Mouse (Mus musculus) Patski (cell line): ENCODE results near the gene Samd9l. TPM values are rescaled to one million over a fixed set of nuclear protein-coding genes. Genes with fewer than 3 reads are reported as not detected.
"Not testable (repeated sequence)": the region's sequence is repeated elsewhere in the genome, so short reads cannot be mapped to it uniquely, and the experiment has no call there.

Experiments used
- ATAC-seq: fragments of 100-300 bp; one replicate; pipeline ENCODE4 v1.8.0; 2021
- CTCF ChIA-PET: fragments of 350-600 bp; sonication (Branson Sonifier 250); formaldehyde crosslinking; loops from one replicate; lab custom pipeline; 2022; ENCODE audit warnings: inconsistent platforms; lab: Charles Lee
- POLR2A ChIA-PET: fragments of 350-600 bp; sonication (Branson Sonifier 250); formaldehyde crosslinking; loops from one replicate; lab custom pipeline; 2022; ENCODE audit warnings: antibody characterized with exemption, inconsistent platforms; lab: Charles Lee
- DNase-seq: peaks from one replicate; pipeline ENCODE4 v3.0.0-alpha.2; 2011; ENCODE audit warnings: low read depth, low spot score
- H3K27me3 ChIP-seq: fragments of 371-371 bp; one replicate; pipeline ENCODE4 v1.5.1; 2021
- CTCF ChIP-seq: fragments of 100-300 bp; IDR thresholded peaks from one replicate; pipeline ENCODE4 v1.5.1; 2021
- in situ Hi-C: fragments of 300-500 bp; cut with MboI; formaldehyde crosslinking; loops from 3 replicates; pipeline ENCODE4 v1.11.1; 2018; ENCODE audit warnings: low pct_unique_long_range_greater_than_20kb, mixed read lengths
- polyA plus RNA-seq: library from polyadenylated mRNA; unstranded; gene quantifications from one replicate; pipeline ENCODE4 v1.2.3, GENCODE M21; 2021

Samd9l gene
- 18.7 TPM for polyA plus RNA-seq

DNA sequence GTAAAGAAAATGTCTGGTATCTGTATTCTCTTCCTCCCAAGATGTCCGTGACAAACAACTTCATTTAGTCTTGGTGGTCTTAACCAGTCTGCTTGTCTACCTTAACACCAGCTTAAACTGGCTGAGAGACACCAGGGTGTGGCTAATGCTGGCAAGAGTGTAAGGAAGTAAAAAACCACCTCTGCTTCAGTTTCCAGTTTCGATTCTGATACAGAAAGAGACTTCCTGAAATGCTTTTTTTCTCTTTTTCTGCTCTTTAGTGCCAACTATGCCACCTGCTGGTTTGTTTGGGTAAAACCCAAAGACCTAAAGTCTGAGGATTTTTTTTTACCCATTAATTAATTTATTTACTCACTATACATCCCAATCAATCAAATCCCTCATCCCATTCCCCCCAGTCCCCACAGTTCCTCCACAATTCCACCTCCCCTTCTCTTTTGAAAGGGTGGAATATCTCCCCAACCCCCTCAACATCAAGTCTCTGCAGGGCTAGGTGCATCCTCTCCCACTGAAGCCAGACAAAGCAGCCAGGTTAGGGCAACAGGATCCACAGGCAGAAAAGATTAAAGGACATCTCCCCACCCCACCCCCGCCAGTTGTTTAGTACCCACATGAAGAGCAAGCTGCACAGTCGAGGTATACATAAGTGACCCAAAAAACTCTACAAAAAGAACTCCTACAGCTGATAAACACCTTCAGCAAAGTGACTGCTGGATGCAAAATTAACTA lies at the start of gene Samd9l:
Gene Samd9l, minus strand, starts transcription at position 233 of the 729 bp plus-strand sequence.
- POLR2A ChIA-PET, H3K27me3 ChIP-seq: not testable (repeated sequence)
- CTCF ChIA-PET, result interaction anchor here (2.1 kb wide), 1 partner anchor 48 kb away, joined by 6 read pairs; no protein-coding TSS in a partner anchor
- in situ Hi-C loops, result loop anchor here (10.0 kb wide), 1 partner anchor 45 kb away; no protein-coding TSS in a partner anchor
- DNase-seq, result peak; percentile 33
- peak; percentile 86 for ATAC-seq

DNA sequence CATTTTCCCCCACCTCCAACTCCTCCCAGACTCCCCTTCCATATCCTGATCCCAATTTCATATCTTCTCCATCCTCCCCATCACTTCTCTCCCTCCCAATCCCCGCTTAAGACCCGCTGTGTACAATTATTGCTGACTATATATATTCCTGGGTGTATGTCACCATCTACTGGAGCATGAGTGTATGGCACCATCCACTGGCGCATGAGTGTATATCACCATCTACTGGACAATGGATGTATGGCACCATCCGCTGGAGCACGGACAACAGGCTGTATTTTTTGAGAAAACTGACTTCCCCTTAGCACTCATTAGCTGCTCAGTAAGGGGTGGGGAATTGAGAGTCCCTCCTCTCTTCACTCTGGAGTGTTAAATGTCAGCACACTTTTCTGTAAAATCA lies 48.0 kb upstream of the Samd9l start:
- CTCF ChIA-PET, result interaction anchor here (0.6 to 1.8 kb wide), 7 partner anchors 9 to 264 kb away, joined by 3 to 10 read pairs (median 4); partner anchors contain the start of gene Samd9l
- TF ChIP-seq CTCF, result peak; percentile 97
- in situ Hi-C loops, result loop anchor here (25.0 kb wide), 1 partner anchor 260 kb away; no protein-coding TSS in a partner anchor
- DNase-seq (peak; percentile 15), ATAC-seq (peak; percentile 57)
- H3K27me3 ChIP-seq, result peaks cover 1% of the 10 kb centered on the region
- POLR2A ChIA-PET, result no interaction called here

DNA sequence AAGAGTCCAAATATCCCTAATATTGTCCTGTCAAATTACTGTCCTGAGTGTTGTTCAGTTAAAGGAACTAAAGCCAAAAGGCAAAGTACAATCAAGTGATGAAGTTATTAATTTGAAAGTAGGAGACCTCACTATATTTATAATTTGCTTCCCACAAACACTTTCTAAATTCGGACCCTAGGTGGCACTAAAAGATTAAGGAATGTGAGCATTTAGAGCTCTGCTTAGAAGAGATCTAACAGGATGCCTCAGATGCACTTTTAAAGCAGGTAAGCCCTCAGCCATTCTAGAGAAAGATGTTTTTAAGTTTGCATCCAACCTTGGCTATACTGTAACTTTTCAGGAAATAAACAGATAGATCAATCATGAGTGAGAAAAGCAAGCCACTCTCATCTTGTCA lies 44.5 kb upstream of the Samd9l start:
- ChIA-PET CTCF (interaction anchor here (1.3 kb wide), 1 partner anchor 8 kb away, joined by 5 read pairs; no protein-coding TSS in a partner anchor), POLR2A (no interaction called here)
- ATAC-seq, result peak; percentile 31
- peak; percentile 47 for TF ChIP-seq CTCF
- H3K27me3 ChIP-seq, result no peaks in the 10 kb centered on the region
- DNase-seq, result no peak
- in situ Hi-C loops, result loop anchor here (25.0 kb wide), 1 partner anchor 257 kb away; no protein-coding TSS in a partner anchor

DNA sequence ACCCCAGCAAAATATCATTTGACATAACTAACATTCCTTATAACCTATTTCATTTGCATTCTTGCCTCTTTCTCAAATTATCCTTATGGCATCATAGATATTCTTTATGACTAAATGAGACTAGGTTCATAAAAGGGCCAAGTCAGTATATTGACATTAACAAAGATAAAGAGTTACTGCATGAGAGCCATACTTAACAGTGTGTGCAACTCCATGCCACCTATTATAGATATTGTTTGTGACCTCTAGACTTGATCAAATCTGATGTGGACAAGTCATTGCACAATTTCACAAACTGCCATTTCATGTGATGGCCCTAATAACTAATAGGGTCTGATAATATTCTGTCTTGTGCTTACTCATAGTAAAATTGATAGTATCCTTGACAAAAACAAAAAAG lies 36.7 kb upstream of the Samd9l start:
- POLR2A ChIA-PET, result no interaction called here
- DNase-seq (no peak), ATAC-seq (no peak)
- no peak for TF ChIP-seq CTCF
- CTCF ChIA-PET, result interaction anchor here (0.9 to 2.3 kb wide), 2 partner anchors 8 to 11 kb away, joined by 5 to 10 read pairs; no protein-coding TSS in a partner anchor
- in situ Hi-C loops, result loop anchor here (25.0 kb wide), 1 partner anchor 249 kb away; no protein-coding TSS in a partner anchor
- H3K27me3 ChIP-seq, result no peaks in the 10 kb centered on the region

DNA sequence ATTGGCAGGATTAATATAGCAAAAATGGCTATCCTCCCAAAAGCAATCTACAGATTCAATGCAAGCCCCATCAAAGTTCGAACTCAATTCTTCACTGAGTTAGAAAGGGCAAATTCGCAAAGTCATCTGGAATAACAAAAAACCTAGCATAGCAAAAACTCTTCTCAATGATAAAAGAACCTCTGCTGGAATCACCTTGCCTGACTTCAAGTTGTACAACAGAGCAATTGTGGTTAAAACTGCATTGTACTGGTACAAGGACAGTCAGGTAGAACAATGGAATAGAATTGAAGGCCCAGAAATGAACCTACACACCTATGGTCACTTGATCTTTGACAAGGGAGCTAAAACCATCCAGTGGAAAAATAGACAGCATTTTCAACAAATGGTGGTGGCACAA lies 31.6 kb upstream of the Samd9l start:
- in situ Hi-C loops, result loop anchor here (25.0 kb wide), 1 partner anchor 244 kb away; no protein-coding TSS in a partner anchor
- CTCF ChIA-PET, DNase-seq, H3K27me3 ChIP-seq, ATAC-seq, POLR2A ChIA-PET: not testable (repeated sequence)

DNA sequence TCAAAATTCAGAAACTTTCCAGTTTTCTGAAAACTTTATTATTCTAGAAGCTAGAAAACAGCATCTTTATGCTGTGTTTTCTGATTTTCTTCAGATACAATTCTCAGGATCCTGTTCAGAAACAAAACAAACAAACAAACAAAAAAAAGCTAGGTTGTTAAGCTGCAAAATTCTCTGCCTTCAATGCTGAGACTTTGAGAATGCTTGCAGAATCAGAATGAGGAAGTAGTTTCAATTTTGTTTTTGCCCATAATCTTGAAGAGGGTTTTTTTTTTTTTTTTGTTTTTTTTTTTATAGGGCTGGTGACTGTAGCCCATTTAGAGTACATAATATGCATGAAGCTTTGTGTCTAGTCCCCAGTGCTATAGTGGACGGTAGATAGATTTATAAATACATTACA lies 27.7 kb upstream of the Samd9l start:
- no peak for TF ChIP-seq CTCF
- DNase-seq (no peak), ATAC-seq (no peak)
- ChIA-PET CTCF (no interaction called here), POLR2A (no interaction called here)
- H3K27me3 ChIP-seq, result no peaks in the 10 kb centered on the region
- in situ Hi-C loops, result loop anchor here (5.0 to 25.0 kb wide), 2 partner anchors 40 to 240 kb away; no protein-coding TSS in a partner anchor

DNA sequence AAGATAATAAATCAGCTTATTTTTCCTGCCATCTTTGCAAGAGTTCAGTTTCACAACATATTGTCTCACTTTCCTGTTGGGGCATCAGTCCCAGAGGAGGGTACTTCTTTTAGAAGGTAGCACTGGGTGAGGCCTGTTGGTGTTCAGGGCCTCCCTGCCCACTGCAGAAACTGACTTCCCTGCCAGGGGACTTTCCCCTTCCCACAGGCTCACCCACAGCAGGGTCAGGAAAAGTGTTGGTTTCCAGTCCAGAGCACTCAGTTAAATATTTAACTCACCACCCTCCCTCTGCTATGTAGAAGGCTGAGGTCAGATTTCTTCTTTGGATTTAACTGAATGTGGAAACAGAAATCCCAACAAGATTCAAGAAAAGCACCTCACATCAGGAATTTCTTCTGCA lies 26.0 kb upstream of the Samd9l start:
- CTCF ChIA-PET, DNase-seq, POLR2A ChIA-PET, H3K27me3 ChIP-seq: not testable (repeated sequence)
- in situ Hi-C loops, result loop anchor here (5.0 to 25.0 kb wide), 2 partner anchors 38 to 238 kb away; no protein-coding TSS in a partner anchor
- peak; percentile 99 for ATAC-seq

DNA sequence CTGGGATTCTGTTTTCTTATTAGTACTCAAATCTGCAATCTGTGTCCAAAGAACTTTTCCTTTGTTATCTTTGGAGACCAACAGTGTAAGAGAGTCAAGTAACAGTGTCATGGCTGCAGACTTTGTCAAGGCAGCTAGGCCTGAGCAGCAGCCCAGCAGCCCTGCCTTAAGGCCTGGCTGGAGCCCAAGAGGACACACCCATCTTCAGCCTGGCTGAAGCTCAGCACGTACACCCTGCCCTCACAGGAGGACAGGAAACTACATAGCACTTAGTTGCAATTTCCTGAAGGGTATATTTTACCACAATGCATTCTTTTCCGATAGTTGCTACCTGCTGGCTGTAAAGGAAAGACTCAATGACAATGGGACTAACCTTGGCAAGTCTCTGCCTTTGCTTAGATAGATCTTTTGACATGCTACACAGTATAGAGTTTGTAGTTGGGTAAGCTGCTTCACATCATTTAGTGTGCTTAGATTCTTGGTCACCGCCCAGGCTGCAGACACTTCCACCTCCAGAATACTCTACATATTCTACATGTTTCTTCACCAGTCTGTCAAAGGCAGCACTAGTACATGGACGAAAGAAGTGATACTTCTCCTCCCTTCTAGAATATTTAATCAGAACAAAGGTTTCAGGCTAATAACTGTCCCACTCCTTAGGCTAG lies 25.4 kb upstream of the Samd9l start:
- CTCF ChIA-PET, DNase-seq, POLR2A ChIA-PET, H3K27me3 ChIP-seq: not testable (repeated sequence)
- ATAC-seq, result peak; percentile 80
- in situ Hi-C loops, result loop anchor here (5.0 to 25.0 kb wide), 2 partner anchors 37 to 237 kb away; no protein-coding TSS in a partner anchor

DNA sequence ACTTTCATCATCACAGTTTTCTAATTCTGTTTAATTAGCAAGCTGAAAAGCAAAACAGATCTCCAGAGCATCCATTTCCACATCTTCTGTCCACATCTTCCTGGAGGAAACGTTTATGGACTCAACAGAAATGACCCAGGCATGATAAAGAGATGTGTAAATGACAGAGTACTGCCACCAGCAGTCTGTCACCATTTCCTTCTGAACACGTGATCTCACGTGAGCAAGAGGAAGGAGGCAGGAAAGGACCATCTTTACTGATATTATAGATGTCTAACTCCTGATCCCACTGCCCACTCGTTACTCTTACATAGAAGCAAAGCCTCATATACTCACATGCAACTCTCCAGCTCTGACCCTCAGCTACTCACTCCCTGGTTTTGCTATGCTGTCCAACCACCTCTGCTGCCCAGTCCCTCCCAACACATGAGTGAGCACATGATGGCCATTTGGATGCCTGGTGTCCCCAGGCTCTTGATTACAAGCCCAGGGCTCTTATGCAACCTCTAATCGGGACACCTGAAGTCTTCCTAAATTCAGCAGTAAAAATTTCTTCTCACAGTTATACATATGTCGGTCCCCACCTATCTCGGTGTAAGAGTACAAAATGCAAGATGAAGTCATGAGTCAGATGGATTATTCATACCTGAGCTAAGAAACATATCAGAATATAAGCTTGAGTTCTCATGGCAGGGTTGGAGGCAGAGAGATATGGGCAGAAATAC lies 2.0 kb downstream of the Samd9l start:
- POLR2A ChIA-PET, DNase-seq, in situ Hi-C loops, H3K27me3 ChIP-seq: not testable (repeated sequence)
- CTCF ChIA-PET, result interaction anchor here (0.9 to 2.1 kb wide), 3 partner anchors 24 to 213 kb away, joined by 4 to 6 read pairs (median 5); no protein-coding TSS in a partner anchor
- ATAC-seq, result peak; percentile 51

DNA sequence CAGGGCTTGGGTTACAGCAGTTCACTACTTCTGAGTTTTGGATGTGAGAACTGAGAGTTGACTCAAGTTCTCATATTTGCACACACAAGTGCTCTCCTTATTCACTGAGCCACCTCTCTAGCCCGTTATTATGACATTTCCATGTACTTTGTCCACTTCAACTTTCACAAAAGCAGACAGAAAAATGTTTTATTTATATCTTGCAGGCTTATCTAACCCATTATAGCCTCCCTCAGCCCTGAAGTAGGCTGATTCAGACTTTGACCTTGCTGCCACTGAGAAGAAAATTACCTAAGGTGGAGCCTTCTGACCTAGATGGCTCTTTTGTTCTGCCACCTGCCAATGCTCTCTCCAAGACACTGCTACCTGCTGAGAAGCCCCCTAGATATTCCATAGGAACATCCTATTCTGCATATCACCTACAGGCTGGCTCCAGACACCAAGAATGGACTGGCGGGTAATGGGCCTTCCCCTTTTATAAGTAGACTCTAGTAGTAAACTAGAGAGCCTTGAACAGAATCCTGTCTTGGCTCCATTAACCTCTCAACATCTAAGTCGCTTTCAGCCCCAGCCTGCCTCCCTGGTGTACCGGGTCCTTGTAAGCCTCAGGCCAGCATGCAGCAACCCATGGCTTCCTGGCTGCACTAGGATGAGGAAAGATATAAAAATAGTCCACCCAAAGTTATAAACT lies 3.3 kb downstream of the Samd9l start:
- CTCF ChIA-PET, ATAC-seq, in situ Hi-C loops, H3K27me3 ChIP-seq, POLR2A ChIA-PET, DNase-seq: not testable (repeated sequence)
